Comparison of ENCODE assay signal across 8 mouse cellular contexts in the genomic region with DNA sequence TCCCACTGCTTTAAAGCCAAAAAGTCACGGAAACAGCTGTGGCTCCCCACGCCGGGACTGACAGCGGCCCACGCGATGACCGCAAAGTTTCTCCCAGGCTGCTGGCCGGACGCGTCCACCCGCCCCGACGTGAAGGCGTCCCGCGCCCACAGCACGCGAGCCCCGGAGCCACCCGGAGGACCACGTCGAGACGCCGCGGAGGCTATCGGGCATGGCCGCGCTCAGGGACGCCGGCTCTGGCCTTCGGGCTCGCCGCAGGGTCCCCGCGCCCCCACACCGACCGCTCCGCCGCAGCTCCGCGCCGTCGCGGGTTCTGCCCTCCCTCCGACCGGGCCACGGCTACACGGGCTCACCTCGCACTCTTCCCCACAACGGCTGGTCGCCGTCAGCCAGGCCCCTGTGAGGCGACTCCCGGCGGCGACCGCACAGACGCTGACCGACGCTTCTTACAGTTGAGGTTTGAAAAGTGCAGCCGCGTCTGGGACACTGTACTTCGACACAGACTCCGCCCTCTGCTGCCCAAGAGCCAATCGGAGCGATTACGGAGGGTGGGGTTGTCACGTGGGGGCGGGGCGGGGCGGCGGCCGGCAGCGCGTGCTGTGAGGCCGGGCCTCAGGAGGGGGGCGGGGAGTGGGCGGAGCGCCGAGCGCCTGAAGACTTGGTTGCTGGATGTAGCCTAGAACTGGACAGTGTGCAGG. TPM values are rescaled to one million over a fixed set of nuclear protein-coding genes. Genes with fewer than 3 reads are reported as not detected.
DNase-seq lines count a peak whose midpoint lies in the region; ATAC-seq and TF ChIP-seq lines count a peak whose summit lies in the region.

Gene Stk17b (minus strand): TSS at position 504 of the 698 bp plus-strand sequence.

- peak; percentile 98 for ATAC-seq in heart, embryonic 12.5 days (ENCODE audit: insufficient number of reproducible peaks, low FRiP score)
- ATAC-seq in kidney, postnatal 0 days (replicated peaks; ENCODE audit: low FRiP score, low read depth), result peak; percentile 98
- peak; percentile 96 for ATAC-seq in liver, embryonic 13.5 days (ENCODE audit: low read depth)
- ATAC-seq in stomach, embryonic 16.5 days (ENCODE audit: insufficient read depth, low FRiP score), result peak; percentile 97

- TF ChIP-seq POLR2A in brain, embryonic 14.5 days (IDR thresholded peaks at IDR 0.05; ENCODE audit: borderline replicate concordance, extremely low read depth, insufficient read depth, insufficient read length, poor library complexity, severe bottlenecking), result 0 out of 2 replicates have a peak, but pooled peaks have one; percentile 52

- H3K36me3 ChIP-seq in erythroblast, embryonic 14.5 days (ENCODE audit: control insufficient read depth), result peaks cover 5% of the 10 kb centered on the region
- H3K36me3 ChIP-seq in heart, embryonic 12.5 days, result no peaks in the 10 kb centered on the region
- H3K36me3 ChIP-seq in kidney, postnatal 0 days (ENCODE audit: insufficient read depth, low read length), result no peaks in the 10 kb centered on the region
- no peaks in the 10 kb centered on the region for H3K36me3 ChIP-seq in liver, embryonic 13.5 days
- no peaks in the 10 kb centered on the region for H3K36me3 ChIP-seq in stomach, embryonic 16.5 days (ENCODE audit: control insufficient read depth, insufficient read depth, low read length)

- DNase-seq in CD4-positive helper T cell, adult 2 months (ENCODE audit: low read depth, low spot score), result peak; percentile 94
- peak; percentile 96 for DNase-seq in brain, embryonic 14.5 days (ENCODE audit: low read depth)
- DNase-seq in kidney, postnatal 0 days (ENCODE audit: low spot score), result peak; percentile 98
- peak; percentile 86 for DNase-seq in liver, embryonic 13.5 days
- peak; percentile 90 for DNase-seq in neural tube, embryonic 10.5 days (ENCODE audit: extremely low spot score, low spot score)

- peak within 1 kb of the TSS; percentile 96 for H3K9ac ChIP-seq in heart, embryonic 12.5 days
- peak within 1 kb of the TSS; percentile 88 for H3K9ac ChIP-seq in kidney, postnatal 0 days (ENCODE audit: low read depth, low read length)
- H3K9ac ChIP-seq in liver, embryonic 13.5 days, result peak within 1 kb of the TSS; percentile 98
- peak within 1 kb of the TSS; percentile 92 for H3K9ac ChIP-seq in stomach, embryonic 16.5 days (ENCODE audit: low read length)

- TF ChIP-seq CTCF in brain, embryonic 14.5 days (IDR thresholded peaks at IDR 0.05; ENCODE audit: borderline replicate concordance, extremely low read depth, insufficient read depth, insufficient read length), result no peak
- no peak for TF ChIP-seq CTCF in kidney, postnatal 0 days (IDR thresholded peaks at IDR 0.05; ENCODE audit: low read depth)

- no peaks in the 10 kb centered on the region for H3K27me3 ChIP-seq in erythroblast, embryonic 14.5 days (ENCODE audit: control insufficient read depth)
- H3K27me3 ChIP-seq in heart, embryonic 12.5 days (replicated peaks), result no peaks in the 10 kb centered on the region
- H3K27me3 ChIP-seq in kidney, postnatal 0 days (ENCODE audit: insufficient read depth, low read length), result no peaks in the 10 kb centered on the region
- H3K27me3 ChIP-seq in liver, embryonic 13.5 days, result no peaks in the 10 kb centered on the region
- no peaks in the 10 kb centered on the region for H3K27me3 ChIP-seq in stomach, embryonic 16.5 days (ENCODE audit: control insufficient read depth, insufficient read depth, low read length)

- peak within 1 kb of the TSS; percentile 76 for H3K4me2 ChIP-seq in heart, embryonic 12.5 days
- H3K4me2 ChIP-seq in kidney, postnatal 0 days (ENCODE audit: low read length), result peak within 1 kb of the TSS; percentile 61
- H3K4me2 ChIP-seq in liver, embryonic 13.5 days, result peak within 1 kb of the TSS; percentile 74
- H3K4me2 ChIP-seq in stomach, embryonic 16.5 days (ENCODE audit: low read depth, low read length), result peak within 1 kb of the TSS; percentile 50

- no peaks in the 10 kb centered on the region; the same call in 1 of the 2 replicates for H3K9me3 ChIP-seq in erythroblast, embryonic 14.5 days (ENCODE audit: control insufficient read depth, low read length)
- no peaks in the 10 kb centered on the region for H3K9me3 ChIP-seq in heart, embryonic 12.5 days (replicated peaks)
- no peaks in the 10 kb centered on the region for H3K9me3 ChIP-seq in kidney, postnatal 0 days (replicated peaks; ENCODE audit: low read length)
- no peaks in the 10 kb centered on the region for H3K9me3 ChIP-seq in liver, embryonic 13.5 days (replicated peaks)
- H3K9me3 ChIP-seq in stomach, embryonic 16.5 days (replicated peaks; ENCODE audit: control insufficient read depth, low read length), result no peaks in the 10 kb centered on the region; the same call in 1 of the 2 replicates

- H3K4me1 ChIP-seq in erythroblast, embryonic 14.5 days (ENCODE audit: control insufficient read depth), result peaks cover 17% of the 10 kb centered on the region
- H3K4me1 ChIP-seq in heart, embryonic 12.5 days (replicated peaks), result no peaks in the 10 kb centered on the region
- H3K4me1 ChIP-seq in kidney, postnatal 0 days (replicated peaks; ENCODE audit: insufficient read depth, low read length), result no peaks in the 10 kb centered on the region
- peaks cover 13% of the 10 kb centered on the region for H3K4me1 ChIP-seq in liver, embryonic 13.5 days (replicated peaks)
- no peaks in the 10 kb centered on the region for H3K4me1 ChIP-seq in stomach, embryonic 16.5 days (ENCODE audit: control insufficient read depth, insufficient read depth, low read length)

- H3K4me3 ChIP-seq in erythroblast, embryonic 14.5 days (replicated peaks), result peak within 1 kb of the TSS; percentile 100
- peak within 1 kb of the TSS; percentile 94 for H3K4me3 ChIP-seq in heart, embryonic 12.5 days
- peak within 1 kb of the TSS; percentile 97 for H3K4me3 ChIP-seq in kidney, postnatal 0 days (replicated peaks; ENCODE audit: low read depth, low read length)
- H3K4me3 ChIP-seq in liver, embryonic 13.5 days (replicated peaks), result peak within 1 kb of the TSS; percentile 95
- H3K4me3 ChIP-seq in stomach, embryonic 16.5 days (replicated peaks; ENCODE audit: low read length), result peak within 1 kb of the TSS; percentile 89

- WGBS in heart, embryonic 12.5 days, result under 1% methylated on average over 77 of the region's 81 CpGs
- WGBS in kidney, postnatal 0 days, result under 1% methylated on average over 70 of the region's 81 CpGs
- under 1% methylated on average over 81 of the region's 81 CpGs for WGBS in liver, embryonic 13.5 days (ENCODE audit: insufficient replicate concordance)
- WGBS in stomach, embryonic 16.5 days, result under 1% methylated on average over 79 of the region's 81 CpGs

- peak within 1 kb of the TSS; percentile 96 for H3K27ac ChIP-seq in heart, embryonic 12.5 days (ENCODE audit: poor library complexity, severe bottlenecking)
- H3K27ac ChIP-seq in kidney, postnatal 0 days, result peak within 1 kb of the TSS; percentile 85
- peak within 1 kb of the TSS; percentile 96 for H3K27ac ChIP-seq in liver, embryonic 13.5 days
- H3K27ac ChIP-seq in stomach, embryonic 16.5 days (ENCODE audit: low read length), result peak within 1 kb of the TSS; percentile 90

RNA-seq across cellular contexts. Expression of gene Stk17b, which starts in this region (rescaled TPM):
- 2.2 and 2.6 TPM in 2 replicates for polyA plus RNA-seq in brain, embryonic 14.5 days (2012; rRNA removed)
- polyA plus RNA-seq in erythroblast, embryonic 14.5 days (2012), result 0.39 and 0.52 TPM in 2 replicates
- 17.5 and 20.3 TPM in 2 replicates for polyA plus RNA-seq in heart, embryonic 12.5 days (2016; fragmentation: Nextera tagmentation; extraction: Ambion mirVana)
- 13.6 and 14.5 TPM in 2 replicates for polyA plus RNA-seq in kidney, postnatal 0 days (2015; fragmentation: Nextera tagmentation; extraction: Ambion mirVana)
- 16.7 and 24.5 TPM in 2 replicates for polyA plus RNA-seq in liver, embryonic 13.5 days (2015; fragmentation: Nextera tagmentation; extraction: Ambion mirVana)
- polyA plus RNA-seq in stomach, embryonic 16.5 days (2015; fragmentation: Nextera tagmentation; extraction: Ambion mirVana), result 19.8 and 20.8 TPM in 2 replicates

Comparison
In these comparisons a context has a peak if more than half of its experiments do, and no peak if none do; other contexts are left out.
1. Peak in every context shown above with its lines: DNase-seq, ATAC-seq, H3K4me3 ChIP-seq and H3K27ac ChIP-seq.